Mouse (Mus musculus) spleen, postnatal 14 days (tissue): ENCODE data around the gene Nckap5l.
"Not testable (repeated sequence)": the region's sequence is repeated elsewhere in the genome, so short reads cannot be mapped to it uniquely, and the experiment has no call there.

Source experiments
- DNase-seq, 2 experiments: peaks; one replicate each; pipeline ENCODE4 v3.0.0; 2021 to 2022; ENCODE audit warnings: low spot score in 2 of 2

The Nckap5l gene

DNA sequence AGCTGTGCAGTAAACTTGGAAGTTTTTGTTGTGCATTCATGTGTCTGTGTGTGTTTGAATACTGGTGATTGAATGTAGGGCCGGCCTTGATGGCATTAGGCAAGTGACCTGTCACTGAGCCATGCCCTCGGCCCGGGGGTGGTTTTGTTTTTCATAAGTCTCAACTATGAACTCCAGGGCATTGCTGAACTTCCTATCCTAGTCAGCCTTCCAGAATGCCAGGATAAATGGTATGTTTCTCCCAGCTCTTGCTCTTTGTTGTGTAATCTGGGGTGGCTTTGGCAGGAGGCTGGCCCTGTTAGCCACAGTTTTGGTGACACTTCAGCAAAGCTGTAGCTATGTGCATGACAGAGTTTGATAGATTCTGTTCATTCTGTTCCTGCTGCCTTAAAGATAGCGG is 60.7 kb downstream of the Nckap5l start:
- no peak for DNase-seq

DNA sequence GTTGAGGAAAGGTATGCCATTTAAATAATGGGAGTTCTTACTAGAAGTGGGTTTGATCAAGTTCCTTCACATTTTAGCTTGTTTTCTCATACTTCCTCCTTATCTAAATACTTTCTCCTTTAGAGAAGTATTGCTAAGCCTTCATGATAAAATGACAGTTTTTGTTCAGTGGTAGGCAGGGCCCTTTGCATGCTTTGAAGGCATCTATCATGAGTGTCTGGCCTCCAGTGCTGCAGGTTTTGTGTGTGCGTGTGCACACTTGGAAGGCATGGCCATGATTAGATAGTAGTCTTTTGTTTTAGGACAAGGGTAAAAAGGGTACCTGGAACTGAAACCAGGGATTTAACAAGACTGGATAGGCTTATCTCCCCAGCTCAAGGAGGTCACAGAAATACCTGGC is 61.1 kb downstream of the Nckap5l start:
- DNase-seq: no peak

DNA sequence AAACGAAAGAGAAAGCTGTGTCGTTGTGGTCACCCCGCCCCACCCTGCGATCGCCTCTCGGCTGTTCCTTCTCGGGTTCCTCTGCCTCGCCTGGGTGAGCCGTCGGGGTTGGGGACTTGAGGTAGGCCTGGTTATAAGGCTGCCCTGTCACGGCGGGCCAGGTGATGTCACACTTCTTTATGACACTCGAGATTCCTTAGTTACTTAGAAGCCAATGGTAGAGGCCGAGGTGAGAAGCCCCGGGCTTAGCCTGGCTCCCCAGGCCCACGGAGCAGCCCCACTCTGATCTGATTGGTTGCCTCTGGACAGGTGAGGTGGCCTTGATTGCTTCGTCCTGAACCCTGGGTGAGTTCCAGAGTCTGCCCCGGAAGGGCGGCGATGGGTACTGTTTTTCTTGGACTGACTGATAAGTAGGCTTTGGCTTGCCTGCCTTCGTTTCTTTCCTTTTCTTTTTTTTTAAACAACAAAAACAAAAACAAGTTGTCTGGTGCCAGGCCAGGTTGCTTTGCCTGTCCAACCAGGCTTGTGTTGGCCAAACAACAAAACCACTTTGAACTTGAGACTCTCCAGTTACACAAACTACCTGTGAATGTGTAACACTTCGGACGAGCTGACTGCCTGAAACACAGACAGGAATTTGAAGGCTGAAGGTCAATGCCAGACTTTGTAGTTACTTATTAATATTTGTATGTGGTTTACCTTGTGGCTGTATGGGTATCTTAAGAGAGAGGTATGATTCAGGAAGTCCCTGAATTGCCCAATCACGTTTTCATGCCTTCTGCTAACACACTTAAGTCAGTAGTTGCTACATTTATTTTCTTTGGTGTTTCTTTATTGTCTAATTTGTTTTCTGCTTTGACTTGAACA is 63.9 kb downstream of the Nckap5l start:
- DNase-seq: no peak

DNA sequence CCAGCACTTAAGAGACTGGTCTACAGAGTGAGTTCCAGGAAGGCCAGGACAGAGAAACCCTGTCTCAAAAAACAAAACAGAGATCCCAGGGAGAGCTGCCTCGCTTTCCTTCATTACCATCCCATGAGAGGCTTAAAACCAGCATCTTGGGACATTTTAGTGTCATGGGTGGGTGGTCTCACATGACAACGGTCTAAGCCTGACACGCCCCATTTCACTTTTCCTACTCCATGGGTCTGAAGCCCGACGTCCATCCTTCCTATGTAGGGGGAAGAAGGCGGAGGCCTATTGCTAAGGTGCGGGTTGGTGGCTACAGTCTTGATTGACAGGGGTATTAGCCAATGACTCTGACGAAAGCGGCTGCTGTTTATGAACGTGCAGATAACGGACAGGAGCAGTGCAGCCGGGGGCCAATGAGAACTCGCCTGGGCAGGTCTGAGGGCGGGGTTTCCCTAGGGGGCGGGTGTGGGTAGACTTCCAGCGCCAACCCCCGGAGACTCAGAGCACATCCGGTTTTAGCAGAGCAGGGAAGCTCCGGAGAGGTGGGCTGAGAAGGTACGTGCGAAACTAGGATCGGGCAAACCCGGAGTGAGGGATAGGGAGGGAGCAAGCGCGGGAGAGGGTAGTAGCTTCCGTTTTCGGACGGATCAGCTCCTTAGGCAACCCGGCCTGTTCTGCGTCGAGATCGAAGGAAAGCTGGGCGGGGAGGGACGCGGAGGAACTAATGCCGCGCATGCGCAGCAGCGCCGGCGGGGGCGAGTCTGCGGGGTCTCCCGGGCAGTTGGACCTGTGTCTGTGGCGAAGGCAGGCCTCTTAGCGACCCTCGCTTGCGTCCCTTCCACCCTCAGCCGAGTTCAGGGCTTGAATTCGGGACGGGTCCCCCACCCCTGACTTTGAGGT is 64.8 kb downstream of the Nckap5l start, which contains the start of gene Tmbim6:
Gene Tmbim6, plus strand, starts transcription at position 397 of the 900 bp plus-strand sequence.
- DNase-seq: peak; percentile 97

DNA sequence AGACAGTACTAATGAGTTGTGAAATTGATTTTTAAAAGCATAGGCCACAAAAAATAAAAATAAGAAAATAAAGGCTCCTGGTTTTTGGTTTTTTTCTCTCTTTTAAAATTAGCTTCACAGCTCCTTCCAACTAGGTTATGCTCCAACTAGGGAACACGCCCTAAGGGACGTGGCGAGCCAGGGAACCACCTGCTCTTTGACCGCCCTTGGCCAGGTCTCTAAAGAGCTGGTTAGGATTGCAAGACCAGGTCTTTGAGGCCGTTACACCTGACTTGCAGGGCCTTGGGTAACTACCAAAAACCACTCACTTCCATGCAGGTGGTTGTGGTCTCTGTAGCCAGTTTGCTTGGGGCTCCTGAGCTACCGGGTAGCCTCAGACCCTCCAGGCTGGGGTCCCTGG is 65.6 kb downstream of the Nckap5l start:
- DNase-seq: no peak

DNA sequence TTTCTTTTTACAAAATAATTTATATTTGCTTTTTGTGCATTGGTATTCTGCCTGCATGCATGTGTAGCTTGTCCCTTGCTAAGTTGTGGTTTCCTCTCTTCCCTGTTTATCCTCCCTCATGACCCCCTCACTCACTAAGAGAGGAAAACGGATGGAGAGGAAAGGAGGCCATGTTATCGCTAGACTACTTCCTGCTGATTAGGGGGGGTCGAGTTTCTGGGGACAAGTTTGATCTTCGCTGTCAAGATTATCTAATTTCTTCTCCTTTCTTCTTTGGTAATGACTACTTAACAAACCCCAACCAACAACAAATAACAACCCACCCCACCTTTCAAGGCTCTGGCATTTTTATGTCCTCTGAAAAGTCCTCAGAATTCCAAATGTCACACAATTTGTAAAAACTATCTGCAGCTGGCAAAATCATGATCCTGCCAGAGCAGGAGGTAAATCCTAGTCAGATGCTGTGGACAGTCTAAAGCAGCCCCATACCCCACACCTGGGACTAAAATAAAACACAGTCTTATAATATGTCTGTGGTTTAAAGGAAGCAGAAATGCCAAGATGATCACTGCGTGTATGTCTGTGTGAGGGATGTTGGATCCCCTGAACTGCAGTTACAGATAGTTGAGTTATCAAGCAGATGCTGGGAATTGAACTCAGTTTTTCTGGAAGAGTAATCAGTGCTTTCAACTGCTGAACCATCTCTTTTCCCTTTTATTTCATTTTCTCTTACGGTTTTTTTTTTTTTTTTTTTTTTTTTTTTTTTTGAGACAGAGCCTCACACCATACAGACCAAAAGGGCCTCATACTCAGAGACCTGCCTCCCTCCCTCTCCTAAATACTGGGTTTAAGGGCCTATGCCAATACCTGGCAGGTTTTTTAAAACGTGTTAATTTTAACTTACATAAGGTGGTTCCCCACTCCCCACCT is 66.8 kb downstream of the Nckap5l start:
- DNase-seq: no peak

DNA sequence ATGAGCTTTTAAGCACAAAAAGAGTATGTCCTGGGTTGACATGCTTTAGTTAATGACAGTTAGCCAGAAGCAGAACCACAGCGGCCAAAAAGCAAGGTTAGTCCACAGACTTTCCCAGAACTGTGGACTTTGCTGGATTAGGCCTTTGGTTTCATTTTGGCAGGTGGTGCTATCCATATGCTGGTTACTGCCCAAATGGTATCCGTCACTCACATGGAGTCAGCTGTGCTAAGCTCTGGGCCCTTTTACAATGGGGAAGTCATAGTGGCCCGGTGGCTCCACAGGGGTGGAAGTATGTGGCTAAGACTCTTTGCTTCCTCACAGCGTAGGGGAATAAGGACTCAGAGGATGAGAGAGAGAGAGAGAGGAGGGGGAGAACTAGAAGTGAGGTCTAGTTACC is 69.6 kb downstream of the Nckap5l start:
- DNase-seq: no peak

DNA sequence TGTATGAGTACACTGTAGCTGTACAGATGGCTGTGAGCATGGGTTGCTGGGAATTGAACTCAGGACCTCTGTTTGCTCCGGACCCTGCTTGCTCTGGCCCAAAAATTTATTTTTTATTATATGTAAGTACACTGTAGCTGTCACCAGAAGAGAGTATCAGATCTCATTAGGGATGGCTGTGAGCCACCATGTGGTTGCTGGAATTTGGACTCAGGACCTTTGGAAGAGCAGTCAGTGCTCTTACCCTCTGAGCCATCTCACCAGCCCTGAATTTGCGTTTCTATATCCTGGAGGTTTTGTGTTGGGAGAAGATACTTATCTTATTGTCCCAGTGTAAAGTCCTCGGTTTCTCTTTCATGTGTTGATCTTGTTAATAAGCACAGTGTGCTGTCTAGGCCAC is 70.8 kb downstream of the Nckap5l start:
- DNase-seq: no peak

DNA sequence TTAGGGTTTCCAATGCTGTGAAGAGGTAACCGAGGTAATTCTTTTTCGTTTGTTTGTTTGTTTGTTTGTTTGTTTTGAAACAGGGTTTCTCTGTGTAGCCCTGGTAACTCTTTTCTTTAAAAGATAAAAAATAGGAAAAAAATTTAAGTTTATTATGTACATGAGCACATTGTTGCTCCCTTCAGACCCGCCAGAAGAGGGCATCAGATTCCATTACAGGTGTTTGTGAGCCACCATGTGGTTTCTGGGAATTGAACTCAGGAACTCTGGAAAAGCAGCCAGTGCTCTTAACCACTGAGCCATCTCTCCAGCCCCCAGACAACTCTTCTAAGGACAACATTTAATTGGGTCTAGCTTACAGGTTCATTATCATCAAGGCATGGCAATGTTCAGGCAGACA is 71.4 kb downstream of the Nckap5l start:
- not testable (repeated sequence) for DNase-seq

DNA sequence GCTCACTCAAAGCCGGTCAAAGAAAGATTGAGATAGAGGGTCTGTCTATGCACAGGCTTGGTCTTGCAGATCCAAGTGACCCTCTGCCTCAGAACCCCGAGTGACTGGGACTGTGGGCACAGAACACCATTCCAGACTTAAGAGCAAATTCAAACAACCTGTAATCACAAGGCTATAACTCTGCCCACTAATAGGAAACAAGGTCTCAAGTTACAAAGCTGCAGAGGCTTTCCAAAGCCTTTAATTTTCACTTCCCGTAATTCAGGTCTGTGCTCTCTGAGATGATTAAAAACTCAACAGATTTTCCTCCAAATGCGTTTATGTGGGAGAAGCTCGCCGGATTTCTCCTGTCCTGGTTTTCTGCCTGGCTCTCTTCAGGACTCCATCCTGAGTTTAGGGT is 73.5 kb downstream of the Nckap5l start:
- DNase-seq: no peak

DNA sequence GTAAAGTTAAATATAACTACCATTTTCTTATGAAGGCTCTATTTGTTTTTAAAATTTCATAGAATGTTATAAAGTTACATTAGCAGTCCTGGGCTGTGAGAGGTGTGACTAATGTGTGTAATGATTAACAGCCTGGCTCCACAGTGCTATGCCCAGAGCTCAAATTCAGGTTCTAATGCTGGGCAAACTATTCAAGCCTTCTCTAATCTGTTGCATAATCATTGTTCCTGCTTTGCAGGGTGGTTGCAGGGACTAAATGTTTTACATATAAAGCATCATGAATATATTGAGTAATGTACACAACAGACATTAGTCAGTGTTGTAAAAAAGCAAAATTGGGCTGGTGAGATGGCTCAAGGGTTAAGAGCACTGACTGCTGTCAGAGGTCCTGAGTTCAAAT is 74.7 kb downstream of the Nckap5l start:
- no peak for DNase-seq

DNA sequence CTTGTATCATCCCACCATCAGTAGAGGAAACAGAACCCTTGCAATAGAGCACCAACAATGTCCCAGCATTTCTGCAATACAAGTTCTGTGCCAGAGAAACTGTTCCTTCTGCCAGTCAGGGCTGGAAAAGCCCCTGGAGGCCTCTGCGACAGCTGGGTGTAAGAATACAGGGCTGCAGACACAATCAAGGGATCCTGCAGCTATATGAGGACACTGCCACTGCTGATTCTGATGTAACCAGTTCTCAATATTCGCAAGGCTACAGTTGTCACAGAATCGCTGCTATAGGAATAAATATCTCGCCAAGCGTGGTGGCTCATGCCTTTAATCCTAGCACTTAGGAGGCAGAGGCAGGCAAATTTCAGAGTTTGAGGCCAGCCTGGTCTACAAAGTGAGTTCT is 81.3 kb downstream of the Nckap5l start:
- DNase-seq: no peak

DNA sequence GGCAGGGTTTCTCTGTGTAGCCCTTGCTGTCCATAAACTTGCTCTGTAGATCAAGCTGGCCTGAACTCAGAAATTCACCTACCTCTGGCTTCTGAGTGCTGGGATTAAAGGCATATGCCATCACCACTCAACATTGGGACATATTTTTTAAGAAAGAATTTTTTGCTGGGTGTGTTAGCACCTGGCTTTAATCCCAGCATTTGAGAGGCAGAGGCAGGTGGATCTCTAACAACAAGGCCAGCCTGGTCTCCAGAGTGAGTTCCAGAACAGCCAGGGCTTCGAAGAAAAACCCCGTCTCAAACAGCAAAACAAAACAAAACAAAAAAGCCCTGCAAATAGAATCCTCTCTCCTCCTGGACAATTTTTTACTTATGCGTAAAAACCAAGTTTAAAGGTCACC is 82.0 kb downstream of the Nckap5l start:
- DNase-seq: no peak

DNA sequence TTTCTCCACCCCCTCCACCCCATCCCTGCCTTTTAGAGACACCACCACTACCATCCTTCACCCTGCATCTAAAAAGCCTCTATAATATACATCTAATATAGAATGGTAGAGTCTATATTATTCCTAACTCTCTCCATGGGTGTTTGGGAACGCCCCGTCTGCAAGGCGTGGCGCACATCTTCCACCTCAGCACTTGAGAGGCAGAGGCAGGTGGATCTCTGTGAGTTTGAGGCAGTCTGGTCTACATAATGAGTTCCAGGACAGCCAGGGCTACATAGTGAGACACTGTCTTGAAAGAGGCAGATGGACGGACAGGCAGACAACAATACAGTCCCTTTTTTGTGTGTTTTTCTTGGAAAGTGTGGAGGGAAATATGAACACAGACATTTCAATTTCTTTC is 82.5 kb downstream of the Nckap5l start:
- DNase-seq: no peak

DNA sequence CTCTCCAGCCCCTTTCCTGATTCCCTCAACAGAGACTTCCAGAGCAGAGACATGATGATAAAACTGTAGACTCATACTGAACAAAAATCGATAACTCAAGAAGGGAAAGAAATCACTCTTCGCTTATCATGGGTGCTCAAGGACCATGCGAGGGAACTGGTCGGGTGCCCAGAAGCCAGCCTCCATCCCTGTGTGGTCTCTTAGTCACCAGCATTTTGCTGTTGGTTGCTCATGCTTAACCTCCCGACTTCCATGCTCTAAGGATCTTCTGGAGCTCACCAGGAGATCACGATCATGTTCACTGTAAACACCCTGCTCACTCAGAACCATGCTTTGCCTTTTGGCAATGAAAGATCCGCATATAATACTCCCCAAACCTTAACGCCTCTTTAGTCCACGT is 84.8 kb downstream of the Nckap5l start:
- DNase-seq: no peak
